Mouse (Mus musculus) kidney, embryonic 14.5 days (tissue): Measurements from ENCODE around the gene Inpp5a. TPM values are rescaled to one million over a fixed set of nuclear protein-coding genes. Genes with fewer than 3 reads are reported as not detected.

Experiments
- ATAC-seq: fragments of 200-750 bp; cut with Nextera tagmentation; 2 replicates; pipeline ENCODE4 v1.8.0; 2017; ENCODE audit warnings: moderate number of reproducible peaks, mild to moderate bottlenecking, moderate TSS enrichment, moderate library complexity; ENCODE audit not compliant: low FRiP score, low TSS enrichment
- H3K27ac ChIP-seq: fragments of 300-500 bp; sonication (generic); 2 replicates; pipeline ENCODE4 v1.5.1; 2014; ENCODE audit warnings: low read depth, mild to moderate bottlenecking, low read length, moderate library complexity, mixed read lengths
- H3K27me3 ChIP-seq: fragments of 300-500 bp; sonication (generic); 2 replicates; pipeline ENCODE4 v1.6.1; 2014; ENCODE audit warnings: mild to moderate bottlenecking, low read length; ENCODE audit not compliant: control insufficient read depth, insufficient read depth
- H3K36me3 ChIP-seq: fragments of 300-500 bp; sonication (generic); 2 replicates; pipeline ENCODE4 v1.6.1; 2014; ENCODE audit warnings: low read length, mixed read lengths; ENCODE audit not compliant: control insufficient read depth, insufficient read depth
- H3K4me1 ChIP-seq: fragments of 300-500 bp; sonication (generic); 2 replicates; pipeline ENCODE4 v1.6.1; 2014; ENCODE audit warnings: low read length, mixed read lengths; ENCODE audit not compliant: control insufficient read depth, insufficient read depth
- H3K4me2 ChIP-seq: fragments of 300-500 bp; sonication (generic); replicated peaks from 2 replicates; pipeline ENCODE4 v1.6.1; 2014; ENCODE audit warnings: low read depth, mild to moderate bottlenecking, low read length
- H3K4me3 ChIP-seq: fragments of 300-500 bp; sonication (generic); 2 replicates; pipeline ENCODE4 v1.5.1; 2014; ENCODE audit warnings: mild to moderate bottlenecking, low read length
- H3K9ac ChIP-seq: fragments of 300-500 bp; sonication (generic); 2 replicates; pipeline ENCODE4 v1.6.1; 2014; ENCODE audit warnings: low read depth, mild to moderate bottlenecking, low read length, moderate library complexity
- H3K9me3 ChIP-seq: fragments of 300-500 bp; sonication (generic); 2 replicates; pipeline ENCODE4 v1.6.1; 2016; ENCODE audit warnings: low read length; ENCODE audit not compliant: control insufficient read depth
- WGBS: fragments of 180-500 bp; shearing (Covaris S2); extraction: QIAGEN DNeasy Blood & Tissue Kit; methylation state at CpG from one replicate; pipeline ENCODE4 v1.1.7; 2014; 5-methylcytosine and 5-hydroxymethylcytosine counted together
- polyA plus RNA-seq: library from polyadenylated mRNA; unstranded; fragments of >200 nt; fragmentation: Nextera tagmentation; extraction: Ambion mirVana; gene quantifications from 2 replicates; pipeline ENCODE4 v1.2.1, GENCODE M21; 2014

Inpp5a gene
- polyA plus RNA-seq, 1 experiment from 2014 or later = 26.1 TPM

DNA sequence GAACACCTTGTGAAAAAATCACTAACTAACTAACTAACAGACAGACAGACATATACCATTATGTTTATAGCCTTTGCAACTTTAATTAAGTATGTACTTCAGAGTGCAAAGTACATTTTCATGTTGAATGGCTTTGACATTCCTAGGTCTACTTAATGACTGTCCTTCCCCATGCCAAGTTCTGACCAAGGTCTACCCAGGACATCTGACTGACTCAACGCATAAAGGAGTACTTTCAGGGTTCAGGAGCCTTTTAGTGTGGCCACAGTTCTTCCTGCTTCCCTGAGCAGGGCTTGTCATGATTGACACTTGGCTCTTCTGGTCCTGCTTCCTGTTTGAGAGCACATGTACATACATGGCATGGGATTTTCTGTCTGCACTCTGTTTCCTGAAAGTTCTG is 64.3 kb downstream of the Inpp5a start:
- H3K27ac ChIP-seq = no peak overlapping the region
- no peaks in the 10 kb centered on the region for H3K27me3 ChIP-seq
- H3K9me3 ChIP-seq = no peaks in the 10 kb centered on the region
- no peak overlapping the region for H3K9ac ChIP-seq
- no peaks in the 10 kb centered on the region for H3K4me1 ChIP-seq
- no peak overlapping the region for H3K4me3 ChIP-seq
- no peaks in the 10 kb centered on the region for H3K36me3 ChIP-seq
- no peak overlapping the region for H3K4me2 ChIP-seq
- no peak for ATAC-seq
- WGBS = 76% methylated on average over 1 of the region's 1 CpGs

DNA sequence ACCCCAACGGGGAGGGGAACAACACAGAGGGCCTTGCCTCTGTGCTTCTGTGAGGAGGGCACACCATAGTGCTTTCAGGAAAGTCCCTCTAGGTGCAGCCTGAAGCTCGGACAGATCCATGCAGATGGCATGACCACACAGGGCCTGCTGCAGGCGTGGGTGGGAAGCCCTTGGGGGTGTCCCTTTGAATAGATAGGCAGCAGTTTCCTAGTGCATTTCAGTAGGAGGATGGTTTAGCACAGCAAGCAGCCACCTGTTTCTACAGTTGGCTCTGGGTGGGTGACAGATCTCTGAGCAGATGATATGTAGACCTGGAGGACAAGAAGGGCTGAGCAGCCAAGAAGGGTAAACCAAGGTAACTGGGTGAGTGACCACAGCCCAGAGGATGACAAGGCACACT is 65.4 kb downstream of the Inpp5a start:
- ATAC-seq = no peak
- no peaks in the 10 kb centered on the region for H3K36me3 ChIP-seq
- no peak overlapping the region for H3K27ac ChIP-seq
- no peaks in the 10 kb centered on the region for H3K4me1 ChIP-seq
- H3K4me2 ChIP-seq = no peak overlapping the region
- no peaks in the 10 kb centered on the region for H3K9me3 ChIP-seq
- H3K4me3 ChIP-seq = no peak overlapping the region
- H3K27me3 ChIP-seq = no peaks in the 10 kb centered on the region
- H3K9ac ChIP-seq = no peak overlapping the region
- 72% methylated on average over 3 of the region's 3 CpGs for WGBS

DNA sequence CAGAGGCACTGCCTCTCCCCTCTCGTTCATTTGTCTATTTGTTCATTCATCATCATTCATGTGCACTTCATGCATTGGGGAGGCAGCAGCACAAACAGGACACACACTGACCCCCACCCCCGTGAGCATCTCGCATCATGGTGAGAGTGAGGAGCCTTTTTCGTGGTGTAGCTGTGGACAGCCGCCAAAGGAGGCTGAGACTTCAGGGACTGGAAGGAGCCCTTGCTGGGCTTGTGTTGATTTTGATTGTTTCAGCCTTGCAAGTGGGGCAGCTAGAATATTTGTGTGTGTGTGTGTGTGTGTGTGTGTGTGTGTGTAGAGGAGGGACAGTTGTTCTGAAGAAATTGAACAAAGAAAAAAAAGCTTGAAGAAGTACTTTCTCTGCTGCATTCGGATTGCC is 67.8 kb downstream of the Inpp5a start:
- WGBS = 77% methylated on average over 6 of the region's 6 CpGs
- H3K4me1 ChIP-seq = no peaks in the 10 kb centered on the region
- no peak overlapping the region for H3K27ac ChIP-seq
- no peak overlapping the region for H3K4me3 ChIP-seq
- H3K4me2 ChIP-seq = no peak overlapping the region
- no peaks in the 10 kb centered on the region for H3K9me3 ChIP-seq
- ATAC-seq = no peak
- H3K27me3 ChIP-seq = no peaks in the 10 kb centered on the region
- H3K9ac ChIP-seq = no peak overlapping the region
- H3K36me3 ChIP-seq = no peaks in the 10 kb centered on the region

DNA sequence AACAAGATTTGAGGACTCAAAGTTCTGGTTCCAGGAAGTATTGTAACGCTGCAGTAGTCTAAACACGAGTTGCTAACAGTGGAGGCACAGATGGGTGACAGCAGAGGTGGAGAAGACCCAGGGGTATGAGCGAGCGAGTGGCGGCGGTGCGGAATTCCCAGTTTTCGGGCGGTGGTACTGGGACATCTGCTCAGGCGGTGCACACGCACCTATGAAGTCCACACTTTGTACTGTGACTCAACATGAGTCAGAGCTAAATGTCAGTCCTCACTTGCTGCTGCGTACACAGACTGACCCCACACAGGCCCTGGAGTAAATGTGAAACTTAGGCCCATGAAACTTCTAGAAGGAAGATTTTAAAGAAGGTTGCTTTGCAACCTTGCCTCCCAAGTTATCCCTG is 72.4 kb downstream of the Inpp5a start:
- ATAC-seq = no peak
- WGBS = 87% methylated on average over 12 of the region's 12 CpGs
- Histone ChIP-seq H3K4me3 (no peak overlapping the region), H3K27me3 (no peaks in the 10 kb centered on the region), H3K4me2 (no peak overlapping the region), H3K27ac (no peak overlapping the region), H3K4me1 (peaks cover 1% of the 10 kb centered on the region; the same call in 1 of the 2 replicates), H3K9me3 (no peaks in the 10 kb centered on the region), H3K9ac (no peak overlapping the region), H3K36me3 (no peaks in the 10 kb centered on the region)

DNA sequence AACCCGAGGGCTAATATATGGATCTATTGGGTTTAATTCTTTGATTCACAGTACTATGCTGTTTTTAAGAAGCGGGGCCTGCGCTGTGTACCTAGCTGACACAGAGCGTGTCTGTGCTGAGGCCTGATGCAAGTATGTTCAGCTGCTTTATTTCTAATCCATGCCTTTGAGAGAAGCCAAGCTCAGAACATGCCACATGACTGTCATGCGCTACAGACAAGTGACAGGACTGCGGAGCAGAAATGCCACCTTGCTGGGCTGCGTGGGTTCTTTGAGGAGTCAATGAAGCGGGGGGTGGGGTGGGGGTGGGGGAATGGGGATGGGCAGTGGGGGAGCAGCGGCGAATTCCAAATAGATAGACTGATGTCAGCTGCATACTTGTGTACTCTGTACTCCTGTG is 73.2 kb downstream of the Inpp5a start:
- H3K4me2 ChIP-seq = no peak overlapping the region
- WGBS = 93% methylated on average over 10 of the region's 10 CpGs
- no peak overlapping the region for H3K9ac ChIP-seq
- ATAC-seq = no peak
- no peak overlapping the region for H3K4me3 ChIP-seq
- H3K27me3 ChIP-seq = no peaks in the 10 kb centered on the region
- no peaks in the 10 kb centered on the region for H3K9me3 ChIP-seq
- H3K36me3 ChIP-seq = no peaks in the 10 kb centered on the region
- H3K4me1 ChIP-seq = peaks cover 8% of the 10 kb centered on the region
- H3K27ac ChIP-seq = no peak overlapping the region

DNA sequence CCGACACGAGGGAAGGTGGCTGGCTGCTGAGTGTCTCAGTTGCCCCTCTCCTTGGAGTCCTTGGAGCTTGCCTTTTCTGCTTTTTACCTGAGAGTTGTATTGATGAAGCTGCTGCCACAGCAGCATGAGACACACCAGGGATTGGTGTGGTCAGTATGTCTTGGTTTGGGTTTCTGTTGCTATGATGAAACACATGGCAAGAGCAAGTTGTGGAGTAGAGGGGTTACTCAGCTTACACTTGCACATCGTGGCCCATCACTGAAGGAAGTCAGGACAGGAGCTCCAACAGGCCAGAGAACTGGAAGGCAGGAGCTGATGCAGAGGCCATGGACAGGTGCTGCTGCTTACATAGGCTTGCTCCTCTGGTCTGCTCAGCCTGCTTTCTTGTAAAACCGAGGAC is 76.6 kb downstream of the Inpp5a start:
- no peak overlapping the region for H3K4me3 ChIP-seq
- no peak overlapping the region; the same call in 1 of the 2 replicates for H3K9ac ChIP-seq
- H3K27me3 ChIP-seq = no peaks in the 10 kb centered on the region
- no peak for ATAC-seq
- 90% methylated on average over 4 of the region's 4 CpGs for WGBS
- H3K4me2 ChIP-seq = no peak overlapping the region
- H3K36me3 ChIP-seq = no peaks in the 10 kb centered on the region
- H3K27ac ChIP-seq = no peak overlapping the region
- peaks cover 26% of the 10 kb centered on the region for H3K4me1 ChIP-seq
- H3K9me3 ChIP-seq = no peaks in the 10 kb centered on the region

DNA sequence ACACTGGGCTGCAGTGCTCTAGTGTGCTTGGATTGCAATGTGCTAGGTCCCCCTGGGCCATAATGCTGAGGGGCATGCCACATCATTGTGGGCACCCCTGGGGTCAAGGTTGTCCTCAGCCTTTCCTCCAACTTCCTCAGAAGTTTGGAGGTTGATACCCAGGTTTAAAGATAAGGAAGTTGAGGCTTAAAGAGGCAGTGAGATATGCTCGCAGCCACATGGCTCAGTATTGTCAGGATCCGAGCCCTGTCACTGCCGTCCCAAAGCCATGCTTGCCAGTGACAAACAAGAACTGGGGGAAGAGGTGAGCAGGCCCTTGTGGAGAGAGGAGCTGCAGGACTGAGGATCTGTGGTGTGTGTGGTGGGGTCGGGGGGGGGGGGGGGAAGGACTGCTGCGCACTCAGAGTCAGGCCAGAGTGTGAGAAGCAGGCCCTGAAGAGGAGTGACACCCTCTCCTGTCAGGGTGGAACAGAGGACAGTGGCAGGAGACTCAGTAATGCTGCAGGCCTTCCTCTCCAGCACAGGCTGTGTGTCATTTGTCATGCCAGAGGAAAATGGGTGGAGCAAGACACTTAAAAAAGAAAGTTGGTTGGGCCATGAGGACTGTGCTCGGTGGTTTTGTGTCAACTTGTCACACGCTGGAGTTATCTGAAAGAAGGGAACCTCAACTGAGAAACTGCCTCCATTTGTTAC is 77.7 kb downstream of the Inpp5a start:
- 44% methylated on average over 6 of the region's 7 CpGs for WGBS
- Histone ChIP-seq H3K36me3 (no peaks in the 10 kb centered on the region), H3K9ac (no peak overlapping the region), H3K27me3 (no peaks in the 10 kb centered on the region), H3K9me3 (no peaks in the 10 kb centered on the region), H3K4me1 (peaks cover 26% of the 10 kb centered on the region), H3K27ac (peak overlapping the region; percentile 47; the same call in 1 of the 2 replicates), H3K4me2 (no peak overlapping the region), H3K4me3 (no peak overlapping the region)
- no peak for ATAC-seq

DNA sequence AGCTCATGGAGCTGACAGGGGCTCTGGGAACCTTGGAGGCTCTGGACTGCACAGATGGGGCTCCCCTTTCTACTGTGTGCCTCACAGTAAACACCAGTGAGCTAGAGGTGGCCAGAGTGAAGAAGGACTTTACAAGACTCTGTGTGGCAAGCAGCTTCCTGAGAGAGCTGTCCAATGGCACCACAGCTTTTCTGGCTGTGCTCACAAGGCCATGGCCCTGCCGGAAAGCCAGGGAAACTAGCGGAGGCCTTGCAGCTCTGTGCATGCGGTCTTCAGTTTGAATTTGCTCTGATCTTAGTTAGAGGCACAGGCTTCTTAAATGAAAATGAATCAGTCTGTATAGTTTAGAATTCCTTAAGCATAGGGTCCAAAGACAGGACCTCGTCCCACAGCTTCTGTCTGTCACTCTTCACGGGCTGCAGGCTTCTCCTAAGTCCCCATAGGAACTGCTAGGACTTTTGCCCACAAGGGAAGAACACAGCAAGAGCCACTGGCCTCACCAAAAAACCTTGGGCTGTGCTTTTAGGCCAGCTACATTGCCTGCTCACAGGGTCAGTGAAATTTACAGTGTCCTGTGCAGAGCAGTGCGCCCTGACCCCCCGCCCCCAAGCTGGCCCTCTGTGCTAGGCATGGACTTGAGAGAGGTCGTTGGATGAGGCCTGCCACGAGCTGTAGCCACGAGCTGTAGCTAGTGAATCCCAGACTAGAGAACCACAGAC is 78.4 kb downstream of the Inpp5a start:
- Histone ChIP-seq H3K27me3 (no peaks in the 10 kb centered on the region), H3K4me2 (no peak overlapping the region), H3K4me1 (peaks cover 26% of the 10 kb centered on the region), H3K27ac (peak overlapping the region; percentile 47; the same call in 1 of the 2 replicates), H3K9ac (no peak overlapping the region), H3K9me3 (no peaks in the 10 kb centered on the region), H3K4me3 (no peak overlapping the region), H3K36me3 (no peaks in the 10 kb centered on the region)
- 60% methylated on average over 10 of the region's 10 CpGs for WGBS
- ATAC-seq = 0 out of 2 replicates have a peak, but pooled peaks have one; percentile 18

DNA sequence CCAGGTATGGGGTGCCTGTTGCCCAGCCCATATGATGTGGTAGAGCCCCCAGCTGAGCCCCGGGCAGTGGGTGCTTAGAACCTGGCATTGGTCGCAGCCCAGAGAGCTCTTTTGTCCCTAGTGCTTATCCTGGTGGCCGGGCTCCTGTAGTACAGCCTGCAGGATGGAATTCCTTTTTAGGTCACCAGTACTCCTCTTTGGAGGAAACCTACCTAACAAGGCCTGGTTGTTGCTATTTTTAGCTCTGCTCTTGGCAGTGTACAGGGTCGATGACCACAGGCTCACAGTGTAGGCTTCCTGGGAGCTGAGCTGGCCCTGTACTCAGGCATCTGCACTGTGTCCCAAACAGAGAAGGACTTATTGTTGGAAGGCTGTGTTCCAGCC is 79.0 kb downstream of the Inpp5a start:
- Histone ChIP-seq H3K36me3 (no peaks in the 10 kb centered on the region), H3K4me2 (no peak overlapping the region), H3K4me3 (no peak overlapping the region), H3K9ac (no peak overlapping the region), H3K27ac (peak overlapping the region; percentile 17; the same call in 1 of the 2 replicates), H3K27me3 (no peaks in the 10 kb centered on the region), H3K9me3 (no peaks in the 10 kb centered on the region), H3K4me1 (peaks cover 30% of the 10 kb centered on the region)
- ATAC-seq = 0 out of 2 replicates have a peak, but pooled peaks have one; percentile 64
- WGBS = 63% methylated on average over 4 of the region's 4 CpGs
